Mouse (Mus musculus): ENCODE measurements around the gene Spata33.
"Not testable (repeated sequence)": the region's sequence is repeated elsewhere in the genome, so short reads cannot be mapped to it uniquely, and the experiment has no call there.

Spata33 gene

GRCm38 (mm10) chr8:123212321-123213117 is at the start of gene Spata33, which contains the start of gene Chmp1a:
Spata33 (plus strand) TSS chr8:123212832.
Chmp1a (minus strand) TSS chr8:123212763.
- peak; percentile 96 for DNase-seq

- DNase-seq: no peak
These were observed 31.2 kb upstream of the Spata33 start for GRCm38 (mm10) chr8:123181391-123181790.

GRCm38 (mm10) chr8:123185566-123186409 is 26.8 kb upstream of the Spata33 start, which contains the start of gene Dpep1:
Dpep1 (plus strand) TSS chr8:123186242.
- no peak for DNase-seq

- DNase-seq: no peak
These were observed 24.6 kb upstream of the Spata33 start for GRCm38 (mm10) chr8:123188006-123188405.

- DNase-seq: no peak
These were observed 23.8 kb upstream of the Spata33 start for GRCm38 (mm10) chr8:123188841-123189240.

- peak; percentile 82 to 83 for DNase-seq
These were observed 22.0 kb upstream of the Spata33 start for GRCm38 (mm10) chr8:123190678-123191077.

GRCm38 (mm10) chr8:123191908-123192307 is 20.7 kb upstream of the Spata33 start:
- no peak for DNase-seq

- no peak for DNase-seq
These were observed 18.9 kb upstream of the Spata33 start for GRCm38 (mm10) chr8:123193771-123194170.

GRCm38 (mm10) chr8:123197016-123197415 is 15.6 kb upstream of the Spata33 start:
- not testable (repeated sequence) for DNase-seq

- DNase-seq: no peak
These were observed 12.8 kb upstream of the Spata33 start for GRCm38 (mm10) chr8:123199864-123200263.

- peak; percentile 90 to 94 for DNase-seq
These were observed 10.3 kb upstream of the Spata33 start for GRCm38 (mm10) chr8:123202288-123202687.

GRCm38 (mm10) chr8:123203571-123203970 is 9.1 kb upstream of the Spata33 start:
- DNase-seq: no peak

- no peak for DNase-seq
These were observed 756 bp upstream of the Spata33 start for GRCm38 (mm10) chr8:123211876-123212275.

GRCm38 (mm10) chr8:123213118-123213772 is 613 bp downstream of the Spata33 start:
- no peak for DNase-seq

GRCm38 (mm10) chr8:123215430-123215829 is 2.8 kb downstream of the Spata33 start:
- no peak for DNase-seq

- DNase-seq: no peak
These were observed 8.3 kb downstream of the Spata33 start for GRCm38 (mm10) chr8:123220917-123221316.

GRCm38 (mm10) chr8:123224278-123225266 is 11.9 kb downstream of the Spata33 start, which contains the start of gene Cdk10:
Cdk10 (plus strand) TSS chr8:123224842.
- DNase-seq: peak; percentile 96

- DNase-seq: no peak
These were observed 15.8 kb downstream of the Spata33 start for GRCm38 (mm10) chr8:123228416-123228815.

- peak; percentile 60 to 61 for DNase-seq
These were observed 17.7 kb downstream of the Spata33 start for GRCm38 (mm10) chr8:123230326-123230725.

GRCm38 (mm10) chr8:123231742-123232141 is 19.1 kb downstream of the Spata33 start:
- DNase-seq: peak; percentile 49 to 55

- DNase-seq: no peak
These were observed 19.9 kb downstream of the Spata33 start for GRCm38 (mm10) chr8:123232553-123232952.

GRCm38 (mm10) chr8:123233300-123233699 is 20.7 kb downstream of the Spata33 start:
- peak; percentile 54 to 65 for DNase-seq

Measured in cerebellum, postnatal 10 days (tissue).